In the genomic region with DNA sequence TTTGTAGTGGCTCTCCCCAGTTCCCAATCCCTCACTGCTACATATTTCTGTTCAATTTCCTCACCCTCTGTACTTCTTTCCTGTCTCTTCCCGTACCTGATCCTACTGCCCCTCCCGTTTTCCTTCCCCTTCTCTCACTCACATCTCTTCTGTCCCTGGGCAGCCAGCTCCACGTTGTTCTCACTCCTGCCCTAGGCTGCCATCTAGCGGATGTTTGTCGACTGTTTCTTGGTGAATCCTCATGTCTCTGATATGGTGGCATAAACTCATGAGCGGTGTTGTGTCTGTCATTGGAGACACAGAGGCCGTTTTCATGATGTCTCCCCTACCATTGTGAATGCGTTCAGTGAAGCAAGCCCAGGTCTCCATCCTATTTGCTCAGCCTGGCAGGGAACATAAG, we compare ENCODE assay signal across 8 mouse cellular contexts.
DNase-seq lines count a peak whose midpoint lies in the region; ATAC-seq lines count a peak whose summit lies in the region.

No protein-coding gene starts in this region.

- H3K4me2 ChIP-seq in limb, embryonic 11.5 days (ENCODE audit: low read depth, severe bottlenecking): no peak overlapping the region

- no peaks in the 10 kb centered on the region for H3K9me3 ChIP-seq in limb, embryonic 11.5 days (ENCODE audit: control insufficient read depth, low read length)

- ATAC-seq in limb, embryonic 11.5 days (ENCODE audit: insufficient number of reproducible peaks, low FRiP score, low TSS enrichment, low read depth): no peak

- no peaks in the 10 kb centered on the region for H3K4me1 ChIP-seq in limb, embryonic 11.5 days (ENCODE audit: control insufficient read depth, insufficient read depth, low read length)

- H3K27me3 ChIP-seq in limb, embryonic 11.5 days (ENCODE audit: control insufficient read depth, insufficient read depth, low read length): no peaks in the 10 kb centered on the region

- H3K4me3 ChIP-seq in limb, embryonic 11.5 days (ENCODE audit: low read depth, low read length): no peak overlapping the region

- no peaks in the 10 kb centered on the region for H3K36me3 ChIP-seq in limb, embryonic 11.5 days (ENCODE audit: control insufficient read depth, insufficient read depth, low read length)

- WGBS in limb, embryonic 11.5 days: 11% methylated on average over 8 of the region's 8 CpGs

- peak; percentile 75 for DNase-seq in 416B (ENCODE audit: low read depth)
- DNase-seq in Muller cell, postnatal 12 days (ENCODE audit: inconsistent ontology term): peak; percentile 56
- peak; percentile 90 for DNase-seq in cerebellum, adult 9-10 months
- peak; percentile 31 to 86 for DNase-seq in frontal cortex, adult 2 months (ENCODE audit: extremely low spot score in 1 of 2, low spot score in 1 of 2)
- DNase-seq in kidney, adult 8-10 months: peak; percentile 36 to 58
- peak; percentile 84 for DNase-seq in limb, embryonic 11.5 days (ENCODE audit: low spot score)
- DNase-seq in naive thymus-derived CD4-positive, alpha-beta T cell, adult 2 months (ENCODE audit: low read depth): peak; percentile 48
- DNase-seq in thymus, postnatal 14 days: peak; percentile 40

- no peak overlapping the region for H3K9ac ChIP-seq in limb, embryonic 11.5 days (ENCODE audit: low read length)

- H3K27ac ChIP-seq in limb, embryonic 11.5 days (replicated peaks; ENCODE audit: low read depth, low read length): no peak overlapping the region

Comparison
In these comparisons a context has a peak if more than half of its experiments do, and no peak if none do; other contexts are left out.
1. DNase-seq: peak in every context shown above with its lines; median percentile 90 in cerebellum, adult 9-10 months; 84 in limb, embryonic 11.5 days; 75 in 416B; 58 in frontal cortex, adult 2 months; 56 in Muller cell, postnatal 12 days; 48 in naive thymus-derived CD4-positive, alpha-beta T cell, adult 2 months; 47 in kidney, adult 8-10 months; 40 in thymus, postnatal 14 days.